Mouse (Mus musculus): ENCODE measurements around the gene Cbarp. TPM values are rescaled to one million over a fixed set of nuclear protein-coding genes. Genes with fewer than 3 reads are reported as not detected.
A peak's percentile ranks its signal among the peaks of the same experiment; 100 is the strongest.

Gene Cbarp
- polyA plus RNA-seq, 1 experiment from 2014 or later, result 3.1 TPM

DNA sequence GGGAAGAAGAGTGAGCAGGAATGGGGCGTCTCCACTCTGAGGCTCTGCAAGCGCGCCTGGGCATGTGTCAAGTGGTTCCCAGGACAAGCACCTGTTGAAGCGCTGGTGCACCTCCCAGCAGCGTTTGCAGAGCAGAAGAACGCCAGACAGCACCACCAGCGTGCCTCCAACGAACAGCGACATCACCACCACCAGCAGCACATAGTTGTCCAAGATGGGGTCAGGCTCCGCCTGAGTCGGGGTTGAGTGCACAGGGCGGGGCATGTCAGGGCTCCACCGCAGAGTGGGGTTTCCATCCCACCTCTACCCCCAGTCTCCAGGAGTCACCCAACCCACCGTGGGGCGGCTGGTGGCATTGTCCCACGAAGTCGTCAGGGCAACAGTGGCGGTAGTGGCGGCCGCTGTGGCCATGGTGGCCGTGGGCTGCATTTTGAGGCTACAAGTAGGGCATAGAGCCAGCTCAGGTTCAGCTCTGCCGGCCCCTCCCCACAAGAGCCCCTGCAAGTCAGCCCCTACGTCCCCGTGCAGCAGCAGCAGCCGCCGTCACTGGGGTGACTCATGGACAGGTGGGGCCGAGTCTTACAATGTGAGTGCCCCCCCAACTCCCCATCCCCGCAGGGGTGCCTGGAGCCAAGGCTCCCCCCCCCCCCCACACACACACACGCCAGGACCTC, 3.5 kb downstream of the Cbarp start:
- Histone ChIP-seq H3K4me1 (ENCODE audit: control insufficient read depth, insufficient read depth, low read length) (peaks cover 28% of the 10 kb centered on the region), H3K9ac (ENCODE audit: low read length) (peak overlapping the region; percentile 60), H3K9me3 (replicated peaks; ENCODE audit: control insufficient read depth, low read length) (no peaks in the 10 kb centered on the region), H3K27ac (ENCODE audit: low read length) (peak overlapping the region; percentile 82), H3K4me2 (ENCODE audit: low read depth, low read length) (peak overlapping the region; percentile 99), H3K27me3 (ENCODE audit: control insufficient read depth, insufficient read depth, low read length) (peaks cover 3% of the 10 kb centered on the region; the same call in 1 of the 2 replicates), H3K36me3 (ENCODE audit: control insufficient read depth, insufficient read depth, low read length) (0 out of 2 replicates have a peak, but pooled peaks cover 3% of the 10 kb centered on the region), H3K4me3 (replicated peaks; ENCODE audit: low read length) (peak overlapping the region; percentile 67)
- WGBS, result 5% methylated on average over 29 of the region's 29 CpGs
- no peak for ATAC-seq (ENCODE audit: insufficient read depth, low FRiP score)

DNA sequence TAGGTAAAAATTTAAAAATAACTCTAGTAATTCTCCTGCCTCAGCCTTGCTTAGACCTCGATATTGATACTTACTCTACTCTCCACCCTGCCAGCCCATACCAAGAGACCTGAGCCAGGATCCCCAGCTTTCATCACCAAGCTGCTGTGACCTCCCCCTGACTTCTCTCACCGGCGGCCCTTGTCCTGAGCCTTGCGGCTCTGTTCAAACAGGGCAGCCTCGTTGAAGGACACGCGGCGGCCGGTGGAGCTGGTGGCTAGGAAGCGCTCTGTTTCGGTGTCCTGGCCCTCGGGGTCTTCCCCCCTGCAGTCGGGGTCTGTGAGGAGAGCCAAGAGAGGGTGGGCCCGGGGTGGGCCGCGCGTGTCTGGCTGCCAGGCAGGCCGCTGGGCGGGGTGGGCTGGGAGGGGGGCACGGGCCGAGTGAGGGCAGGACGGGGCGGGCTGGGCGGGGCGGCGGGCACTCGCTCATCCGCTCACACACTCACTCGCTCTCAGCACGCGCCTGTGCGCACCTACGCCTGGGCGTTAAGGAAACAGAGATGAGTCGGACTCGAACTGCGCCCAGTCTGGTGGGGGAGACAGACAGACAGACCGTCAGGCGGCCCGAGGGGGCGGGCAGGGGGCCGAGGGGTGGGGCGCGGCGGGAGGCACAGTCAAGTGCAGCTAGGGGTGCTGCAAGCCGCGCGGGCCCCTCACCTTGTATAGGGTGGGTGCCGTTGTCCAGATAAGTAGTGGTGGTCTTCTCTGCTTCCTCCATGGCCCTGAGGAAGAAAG, 4.3 kb downstream of the Cbarp start:
- Histone ChIP-seq H3K4me2 (ENCODE audit: low read depth, low read length) (peak overlapping the region; percentile 99), H3K4me1 (ENCODE audit: control insufficient read depth, insufficient read depth, low read length) (peaks cover 30% of the 10 kb centered on the region), H3K9ac (ENCODE audit: low read length) (peak overlapping the region; percentile 60), H3K4me3 (replicated peaks; ENCODE audit: low read length) (peak overlapping the region; percentile 67), H3K27me3 (ENCODE audit: control insufficient read depth, insufficient read depth, low read length) (peaks cover 3% of the 10 kb centered on the region; the same call in 1 of the 2 replicates), H3K36me3 (ENCODE audit: control insufficient read depth, insufficient read depth, low read length) (0 out of 2 replicates have a peak, but pooled peaks cover 3% of the 10 kb centered on the region), H3K9me3 (replicated peaks; ENCODE audit: control insufficient read depth, low read length) (no peaks in the 10 kb centered on the region), H3K27ac (ENCODE audit: low read length) (peak overlapping the region; percentile 82; the same call in 1 of the 2 replicates)
- WGBS, result 23% methylated on average over 41 of the region's 49 CpGs
- no peak for ATAC-seq (ENCODE audit: insufficient read depth, low FRiP score)

DNA sequence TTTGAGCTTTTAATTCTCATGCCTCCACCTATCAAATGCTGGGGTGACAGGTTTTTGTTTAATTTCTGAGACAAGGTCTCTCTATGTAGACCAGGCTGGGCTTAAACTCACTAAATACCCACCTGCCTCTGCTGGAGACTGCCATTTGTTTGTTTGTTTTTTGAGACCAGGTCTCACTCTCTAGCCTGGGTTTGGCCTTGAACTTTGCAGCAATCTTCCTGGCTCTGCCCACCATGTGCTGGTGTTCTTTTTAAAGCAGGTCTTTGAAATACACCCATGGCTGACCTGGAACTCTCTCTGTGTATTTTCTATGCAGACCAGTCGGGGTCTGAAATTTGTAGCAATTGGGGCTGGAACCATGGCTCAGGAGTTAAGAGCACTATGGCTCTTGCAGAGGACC, 5.0 kb downstream of the Cbarp start:
- Histone ChIP-seq H3K27ac (ENCODE audit: low read length) (no peak overlapping the region), H3K9me3 (replicated peaks; ENCODE audit: control insufficient read depth, low read length) (no peaks in the 10 kb centered on the region), H3K9ac (ENCODE audit: low read length) (no peak overlapping the region), H3K27me3 (ENCODE audit: control insufficient read depth, insufficient read depth, low read length) (peaks cover 3% of the 10 kb centered on the region; the same call in 1 of the 2 replicates), H3K4me3 (replicated peaks; ENCODE audit: low read length) (no peak overlapping the region), H3K36me3 (ENCODE audit: control insufficient read depth, insufficient read depth, low read length) (0 out of 2 replicates have a peak, but pooled peaks cover 3% of the 10 kb centered on the region), H3K4me2 (ENCODE audit: low read depth, low read length) (no peak overlapping the region), H3K4me1 (ENCODE audit: control insufficient read depth, insufficient read depth, low read length) (peaks cover 34% of the 10 kb centered on the region)
- 88% methylated on average over 1 of the region's 1 CpGs for WGBS
- no peak for ATAC-seq (ENCODE audit: insufficient read depth, low FRiP score)

DNA sequence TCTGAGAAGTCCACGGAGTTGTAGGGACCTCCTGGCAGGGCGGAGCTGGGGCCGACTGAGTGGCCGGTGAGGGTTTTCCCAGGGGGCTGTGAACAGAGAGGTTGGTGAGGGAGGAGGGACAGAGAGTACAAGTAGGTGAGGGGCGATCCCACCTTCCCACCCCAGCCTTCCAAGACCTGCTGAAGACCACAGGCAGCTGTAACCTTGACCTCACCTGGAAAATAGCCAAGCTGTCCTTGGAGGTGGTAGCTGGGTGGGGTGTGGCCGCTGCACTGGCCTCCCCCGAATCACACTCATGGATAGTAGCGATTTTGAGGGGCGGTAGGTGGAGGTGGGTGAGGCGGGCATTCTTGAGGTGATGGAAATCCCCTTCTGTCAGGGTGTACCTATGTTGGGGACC, 5.5 kb downstream of the Cbarp start:
- Histone ChIP-seq H3K9me3 (replicated peaks; ENCODE audit: control insufficient read depth, low read length) (no peaks in the 10 kb centered on the region), H3K27me3 (ENCODE audit: control insufficient read depth, insufficient read depth, low read length) (peaks cover 3% of the 10 kb centered on the region; the same call in 1 of the 2 replicates), H3K4me3 (replicated peaks; ENCODE audit: low read length) (no peak overlapping the region), H3K4me2 (ENCODE audit: low read depth, low read length) (no peak overlapping the region), H3K4me1 (ENCODE audit: control insufficient read depth, insufficient read depth, low read length) (peaks cover 35% of the 10 kb centered on the region), H3K27ac (ENCODE audit: low read length) (no peak overlapping the region), H3K9ac (ENCODE audit: low read length) (no peak overlapping the region), H3K36me3 (ENCODE audit: control insufficient read depth, insufficient read depth, low read length) (peaks cover 8% of the 10 kb centered on the region)
- WGBS, result 77% methylated on average over 10 of the region's 10 CpGs
- no peak for ATAC-seq (ENCODE audit: insufficient read depth, low FRiP score)

DNA sequence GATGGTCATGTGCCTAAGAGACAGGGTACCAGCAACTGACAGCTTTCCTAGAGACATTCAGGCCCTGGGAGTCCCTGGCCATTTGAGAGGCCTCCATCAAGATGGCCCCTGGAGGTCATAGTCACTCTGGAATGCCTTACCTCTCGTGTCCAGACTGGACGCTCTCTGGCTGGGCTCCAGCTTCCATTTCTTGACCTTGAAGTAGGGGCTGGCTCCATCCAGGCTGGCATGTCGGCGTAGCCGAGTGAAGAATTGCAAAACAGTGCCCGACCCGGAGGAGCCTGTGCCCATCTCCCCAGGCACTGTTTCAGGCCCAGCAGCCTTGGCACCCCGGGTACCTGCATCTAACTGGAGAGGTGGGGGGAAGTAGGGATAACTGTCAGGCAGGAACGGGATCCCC, 6.2 kb downstream of the Cbarp start:
- peaks cover 3% of the 10 kb centered on the region; the same call in 1 of the 2 replicates for H3K27me3 ChIP-seq (ENCODE audit: control insufficient read depth, insufficient read depth, low read length)
- WGBS, result 91% methylated on average over 9 of the region's 9 CpGs
- no peak for ATAC-seq (ENCODE audit: insufficient read depth, low FRiP score)
- H3K36me3 ChIP-seq (ENCODE audit: control insufficient read depth, insufficient read depth, low read length), result peaks cover 10% of the 10 kb centered on the region
- H3K4me2 ChIP-seq (ENCODE audit: low read depth, low read length), result no peak overlapping the region
- H3K4me1 ChIP-seq (ENCODE audit: control insufficient read depth, insufficient read depth, low read length), result peaks cover 35% of the 10 kb centered on the region
- H3K4me3 ChIP-seq (replicated peaks; ENCODE audit: low read length), result no peak overlapping the region
- H3K27ac ChIP-seq (ENCODE audit: low read length), result no peak overlapping the region
- H3K9ac ChIP-seq (ENCODE audit: low read length), result no peak overlapping the region
- no peaks in the 10 kb centered on the region for H3K9me3 ChIP-seq (replicated peaks; ENCODE audit: control insufficient read depth, low read length)

DNA sequence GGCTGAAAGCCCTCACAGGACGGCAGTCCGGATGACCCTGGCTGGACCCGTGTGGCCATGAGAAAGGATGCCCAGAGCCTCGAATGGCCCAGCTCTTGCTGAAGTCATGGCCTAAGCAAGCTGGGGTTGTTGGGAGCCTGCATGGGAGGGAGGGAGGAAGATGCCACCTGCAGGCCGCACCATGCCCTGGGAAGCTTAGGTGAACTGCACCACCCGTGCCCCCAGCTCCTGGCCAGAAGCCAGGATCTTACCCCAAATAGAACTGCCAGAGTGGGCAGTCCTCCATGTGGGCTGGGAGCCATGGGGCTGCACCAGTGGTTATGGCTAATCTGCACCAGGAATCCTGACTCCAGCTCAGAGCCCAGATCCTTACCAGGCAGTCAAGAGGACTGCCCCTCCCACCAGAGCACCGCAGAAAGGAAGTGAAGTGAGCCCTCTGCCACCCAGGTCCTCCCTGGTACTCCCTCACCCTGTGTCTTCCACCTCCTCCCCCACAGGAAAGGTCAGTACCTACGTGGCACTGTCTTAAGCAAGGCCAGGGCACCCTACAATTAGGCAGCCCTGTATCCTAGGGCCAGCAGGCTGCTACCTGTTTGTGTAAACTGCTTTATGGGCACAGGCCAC, 7.3 kb downstream of the Cbarp start:
- H3K4me2 ChIP-seq (ENCODE audit: low read depth, low read length), result no peak overlapping the region
- peaks cover 3% of the 10 kb centered on the region; the same call in 1 of the 2 replicates for H3K27me3 ChIP-seq (ENCODE audit: control insufficient read depth, insufficient read depth, low read length)
- no peak overlapping the region for H3K27ac ChIP-seq (ENCODE audit: low read length)
- no peak overlapping the region for H3K4me3 ChIP-seq (replicated peaks; ENCODE audit: low read length)
- no peak overlapping the region for H3K9ac ChIP-seq (ENCODE audit: low read length)
- WGBS, result 69% methylated on average over 8 of the region's 8 CpGs
- no peaks in the 10 kb centered on the region for H3K9me3 ChIP-seq (replicated peaks; ENCODE audit: control insufficient read depth, low read length)
- peaks cover 20% of the 10 kb centered on the region for H3K36me3 ChIP-seq (ENCODE audit: control insufficient read depth, insufficient read depth, low read length)
- ATAC-seq (ENCODE audit: insufficient read depth, low FRiP score), result no peak
- peaks cover 29% of the 10 kb centered on the region for H3K4me1 ChIP-seq (ENCODE audit: control insufficient read depth, insufficient read depth, low read length)

DNA sequence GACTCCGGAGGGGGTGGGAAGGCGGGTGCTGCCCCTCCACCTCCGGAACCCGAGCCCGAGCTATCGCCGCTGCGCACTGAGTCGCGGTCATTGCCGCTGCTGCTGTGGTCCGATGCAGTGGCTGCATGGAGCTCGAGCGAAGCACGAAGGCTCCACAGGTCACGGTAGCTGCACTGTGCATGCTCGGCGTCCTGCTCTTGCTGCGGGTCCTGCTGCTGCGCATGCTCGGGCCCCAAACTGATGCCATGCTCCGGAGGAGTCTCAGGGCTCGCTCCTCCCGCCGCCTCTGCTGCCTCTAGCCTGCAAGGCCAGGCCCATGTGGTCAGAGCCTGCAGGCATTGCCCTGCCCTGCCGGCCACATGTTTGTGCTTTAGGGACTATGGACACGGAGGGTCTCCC, 8.7 kb downstream of the Cbarp start:
- 54% methylated on average over 27 of the region's 27 CpGs for WGBS
- Histone ChIP-seq H3K9me3 (replicated peaks; ENCODE audit: control insufficient read depth, low read length) (no peaks in the 10 kb centered on the region), H3K9ac (ENCODE audit: low read length) (no peak overlapping the region), H3K27ac (ENCODE audit: low read length) (no peak overlapping the region), H3K4me3 (replicated peaks; ENCODE audit: low read length) (no peak overlapping the region; the same call in 1 of the 2 replicates), H3K27me3 (ENCODE audit: control insufficient read depth, insufficient read depth, low read length) (0 out of 2 replicates have a peak, but pooled peaks cover 2% of the 10 kb centered on the region), H3K4me1 (ENCODE audit: control insufficient read depth, insufficient read depth, low read length) (peaks cover 15% of the 10 kb centered on the region), H3K36me3 (ENCODE audit: control insufficient read depth, insufficient read depth, low read length) (peaks cover 23% of the 10 kb centered on the region), H3K4me2 (ENCODE audit: low read depth, low read length) (0 out of 2 replicates have a peak overlapping the region, but pooled peaks have one; percentile 5)
- no peak for ATAC-seq (ENCODE audit: insufficient read depth, low FRiP score)

DNA sequence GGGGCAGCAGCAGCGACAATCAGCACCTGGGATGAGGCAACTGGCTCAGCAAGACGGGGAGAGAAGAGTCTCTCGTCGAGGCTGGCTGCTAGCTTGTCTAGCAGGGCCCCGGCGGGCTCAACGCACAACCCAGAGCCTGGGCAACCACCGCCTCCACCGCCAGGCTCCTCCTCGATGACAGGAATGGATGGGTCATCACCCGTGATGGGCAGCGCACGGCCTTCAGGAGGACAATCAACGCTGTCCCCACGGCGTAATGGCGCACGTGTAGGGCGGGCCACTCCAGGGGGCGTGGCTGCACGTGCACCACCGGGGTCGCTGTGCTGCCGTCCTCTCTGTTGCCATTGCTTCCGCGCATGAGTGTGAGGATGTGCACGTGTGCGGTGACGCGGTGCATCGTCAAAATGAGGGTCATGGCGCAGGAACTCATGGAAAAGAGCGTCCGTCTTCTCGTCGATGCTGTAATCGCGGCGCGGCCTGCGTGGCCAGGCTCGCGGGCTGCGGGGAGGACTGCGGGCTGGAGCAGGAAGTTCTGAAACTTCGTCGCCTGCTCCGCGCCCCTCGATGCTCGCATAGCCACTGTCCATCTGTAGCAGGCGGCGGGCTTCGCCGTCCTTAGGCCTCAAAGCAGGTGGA, 9.2 kb downstream of the Cbarp start:
- no peak for ATAC-seq (ENCODE audit: insufficient read depth, low FRiP score)
- H3K4me3 ChIP-seq (replicated peaks; ENCODE audit: low read length), result no peak overlapping the region; the same call in 1 of the 2 replicates
- H3K27ac ChIP-seq (ENCODE audit: low read length), result 0 out of 2 replicates have a peak overlapping the region, but pooled peaks have one; percentile 46
- no peaks in the 10 kb centered on the region for H3K27me3 ChIP-seq (ENCODE audit: control insufficient read depth, insufficient read depth, low read length)
- H3K4me2 ChIP-seq (ENCODE audit: low read depth, low read length), result 0 out of 2 replicates have a peak overlapping the region, but pooled peaks have one; percentile 5
- WGBS, result 26% methylated on average over 55 of the region's 55 CpGs
- H3K4me1 ChIP-seq (ENCODE audit: control insufficient read depth, insufficient read depth, low read length), result peaks cover 13% of the 10 kb centered on the region
- no peaks in the 10 kb centered on the region for H3K9me3 ChIP-seq (replicated peaks; ENCODE audit: control insufficient read depth, low read length)
- H3K9ac ChIP-seq (ENCODE audit: low read length), result no peak overlapping the region; the same call in 1 of the 2 replicates
- H3K36me3 ChIP-seq (ENCODE audit: control insufficient read depth, insufficient read depth, low read length), result peaks cover 23% of the 10 kb centered on the region

Data from stomach, embryonic 16.5 days (tissue).